ENCODE assay signal across 9 mouse cellular contexts in the genomic region with DNA sequence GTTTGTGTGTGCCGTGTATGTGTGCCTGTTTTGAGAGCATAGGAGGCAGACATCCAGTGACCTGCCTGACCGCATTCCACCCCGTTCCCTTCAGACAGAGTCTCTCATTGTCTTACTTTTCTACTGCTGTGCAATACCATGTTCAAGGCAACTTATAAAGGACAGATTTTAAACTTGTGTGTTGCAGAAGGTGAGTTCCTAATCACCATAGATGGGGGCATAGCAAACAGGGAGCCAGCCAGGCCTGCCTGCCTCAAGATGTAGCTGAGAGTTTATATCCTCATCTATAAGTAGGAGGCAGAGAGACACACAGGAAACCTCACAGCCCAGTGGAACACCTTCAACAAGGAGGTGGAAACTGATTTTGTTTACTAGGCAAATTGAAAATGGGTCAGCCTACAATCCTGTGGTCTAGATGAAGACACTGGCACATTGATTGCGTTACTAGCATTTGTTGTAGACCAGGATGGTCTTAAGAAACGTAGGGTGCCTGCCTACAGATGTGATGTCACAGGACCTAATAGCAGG. TPM values are rescaled to one million over a fixed set of nuclear protein-coding genes. Genes with fewer than 3 reads are reported as not detected.
A peak's percentile ranks its signal among the peaks of the same experiment; 100 is the strongest.
DNase-seq lines count a peak whose midpoint lies in the region; ATAC-seq and TF ChIP-seq lines count a peak whose summit lies in the region.
"Had no signal": no experiment of that assay in that cellular context is flagged by ENCODE, and none has a peak within 500 bp of the region (broad histone marks: within the 10 kb centered on the region; RNA-seq: fewer than 3 reads in every experiment).

No protein-coding gene starts in this region.

- H3K4me1 ChIP-seq in embryonic facial prominence, embryonic 10.5 days, result peaks cover 23% of the 10 kb centered on the region

- H3K9me3 ChIP-seq in embryonic facial prominence, embryonic 10.5 days, result no peaks in the 10 kb centered on the region

- no peak for TF ChIP-seq CTCF in layer of hippocampus, adult 2 months (conservative IDR thresholded peaks at IDR 0.05)

- peak overlapping the region; percentile 99 for H3K27ac ChIP-seq in layer of hippocampus, adult 2 months
- peak overlapping the region; percentile 96 for H3K27ac ChIP-seq in embryonic facial prominence, embryonic 10.5 days (replicated peaks)

- peak overlapping the region; percentile 80 for H3K4me3 ChIP-seq in layer of hippocampus, adult 2 months
- H3K4me3 ChIP-seq in embryonic facial prominence, embryonic 10.5 days, result peak overlapping the region; percentile 69

- peak; percentile 34 for ATAC-seq in inflammation-experienced regulatory T-cells, adult 6 months
- no peak for ATAC-seq in megakaryocyte-erythroid progenitor cell, adult 5-6 weeks (replicated peaks; ENCODE audit: low FRiP score, low TSS enrichment, poor library complexity, severe bottlenecking)

- no peaks in the 10 kb centered on the region for H3K27me3 ChIP-seq in embryonic facial prominence, embryonic 10.5 days (replicated peaks; ENCODE audit: low read depth, poor library complexity, severe bottlenecking)

- WGBS in embryonic facial prominence, embryonic 10.5 days, result 89% methylated on average over 5 of the region's 5 CpGs

- no peaks in the 10 kb centered on the region for H3K36me3 ChIP-seq in embryonic facial prominence, embryonic 10.5 days (replicated peaks)

- DNase-seq in layer of hippocampus, adult 2 months (ENCODE audit: low spot score in 2 of 2), result peak in 1 of 2 experiments; percentile 7
- DNase-seq in layer of hippocampus, adult 11-12 months (ENCODE audit: low spot score), result no peak
- no peak for DNase-seq in embryonic facial prominence, embryonic 10.5 days (ENCODE audit: low spot score)
- DNase-seq in naive thymus-derived CD4-positive, alpha-beta T cell, adult 2 months (ENCODE audit: low read depth), result peak; percentile 53
- no peak for DNase-seq in embryo, embryonic 10.5 days (ENCODE audit: low spot score)
- DNase-seq in retina, postnatal 1 day, result no peak

RNA-seq across cellular contexts. Expression of a gene that starts 0.7 kb away (rescaled TPM):
- total RNA-seq in layer of hippocampus, adult 2 months (2021), result 10 to 100 TPM; 40.6 to 42.3 TPM
- polyA plus RNA-seq in embryonic facial prominence, embryonic 10.5 days (2016; fragmentation: Nextera tagmentation; extraction: Ambion mirVana), result 77.9 and 79.7 TPM in 2 replicates
- 100 to 1,000 TPM; 135 to 147 (median 143) TPM for polyA plus RNA-seq in inflammation-experienced regulatory T-cells, adult 6 months (2017; shearing (Covaris generic))
- 43.7 and 54.2 TPM in 2 replicates for total RNA-seq in megakaryocyte-erythroid progenitor cell, adult 5-6 weeks (2014; fragmentation: Nextera tagmentation)
- total RNA-seq in megakaryocyte-erythroid progenitor cell, adult 5-6 weeks (2017), result 20.7 and 30.4 TPM in 2 replicates

RNA-seq across cellular contexts. Expression of a gene that starts 20.4 kb away (rescaled TPM):
- total RNA-seq in layer of hippocampus, adult 2 months (2021), result 100 to 1,000 TPM; 200 to 222 TPM
- polyA plus RNA-seq in embryonic facial prominence, embryonic 10.5 days (2016; fragmentation: Nextera tagmentation; extraction: Ambion mirVana), result 94.3 and 94.9 TPM in 2 replicates
- 1 to 10 TPM; 1.5 to 6.2 (median 4.6) TPM for polyA plus RNA-seq in inflammation-experienced regulatory T-cells, adult 6 months (2017; shearing (Covaris generic))
- total RNA-seq in megakaryocyte-erythroid progenitor cell, adult 5-6 weeks (2014; fragmentation: Nextera tagmentation), result 73.1 and 108 TPM in 2 replicates
- total RNA-seq in megakaryocyte-erythroid progenitor cell, adult 5-6 weeks (2017), result 30.1 and 48.6 TPM in 2 replicates

RNA-seq across cellular contexts. Expression of a gene that starts 20.6 kb away (rescaled TPM):
- 1 to 10 TPM; 4.5 to 5.7 TPM for total RNA-seq in layer of hippocampus, adult 2 months (2021)
- polyA plus RNA-seq in embryonic facial prominence, embryonic 10.5 days (2016; fragmentation: Nextera tagmentation; extraction: Ambion mirVana), result 15.1 and 18.1 TPM in 2 replicates
- polyA plus RNA-seq in inflammation-experienced regulatory T-cells, adult 6 months (2017; shearing (Covaris generic)), result 1 to 10 TPM; 1.3 to 2.2 (median 1.7) TPM
- total RNA-seq in megakaryocyte-erythroid progenitor cell, adult 5-6 weeks (2014; fragmentation: Nextera tagmentation), result 4.3 and 6.1 TPM in 2 replicates
- 0.28 and 0.88 TPM in 2 replicates for total RNA-seq in megakaryocyte-erythroid progenitor cell, adult 5-6 weeks (2017)

RNA-seq across cellular contexts. Expression of a gene that starts 40.5 kb away (rescaled TPM):
- total RNA-seq in layer of hippocampus, adult 2 months (2021), result not detected
- 4.9 and 5.3 TPM in 2 replicates for polyA plus RNA-seq in embryonic facial prominence, embryonic 10.5 days (2016; fragmentation: Nextera tagmentation; extraction: Ambion mirVana)
- 10 to 100 TPM in 1 of 3 experiments, 1 to 10 TPM in 2; 4.6 to 11.3 (median 8.5) TPM for polyA plus RNA-seq in inflammation-experienced regulatory T-cells, adult 6 months (2017; shearing (Covaris generic))
- total RNA-seq in megakaryocyte-erythroid progenitor cell, adult 5-6 weeks (2014; fragmentation: Nextera tagmentation), result not detected in 2 replicates
- not detected in 2 replicates for total RNA-seq in megakaryocyte-erythroid progenitor cell, adult 5-6 weeks (2017)
- total RNA-seq: layer of hippocampus, postnatal 14 days had no signal

RNA-seq across cellular contexts. Expression of a gene that starts 42.3 kb away (rescaled TPM):
- total RNA-seq in layer of hippocampus, adult 2 months (2021), result 1 to 10 TPM in 1 of 2 experiments, under 1 TPM in 1; 0.98 to 1.2 TPM
- 54.5 and 56.0 TPM in 2 replicates for polyA plus RNA-seq in embryonic facial prominence, embryonic 10.5 days (2016; fragmentation: Nextera tagmentation; extraction: Ambion mirVana)
- 10 to 100 TPM in 2 of 3 experiments, 1 to 10 TPM in 1; 9.2 to 15.0 (median 13.7) TPM for polyA plus RNA-seq in inflammation-experienced regulatory T-cells, adult 6 months (2017; shearing (Covaris generic))
- 3.1 and 6.4 TPM in 2 replicates for total RNA-seq in megakaryocyte-erythroid progenitor cell, adult 5-6 weeks (2014; fragmentation: Nextera tagmentation)
- total RNA-seq in megakaryocyte-erythroid progenitor cell, adult 5-6 weeks (2017), result 3.4 and 4.6 TPM in 2 replicates
